Comparison of ENCODE assay signal across 10 mouse cellular contexts in genomic region chr13:102658223-102658839, GRCm38 (mm10). TPM values are rescaled to one million over a fixed set of nuclear protein-coding genes. Genes with fewer than 3 reads are reported as not detected.
DNase-seq lines count a peak whose midpoint lies in the region; ATAC-seq and TF ChIP-seq lines count a peak whose summit lies in the region.
"Had no signal": no experiment of that assay in that cellular context is flagged by ENCODE, and none has a peak within 500 bp of the region (broad histone marks: within the 10 kb centered on the region; RNA-seq: fewer than 3 reads in every experiment).

No protein-coding gene starts in this region.

- ATAC-seq in midbrain, embryonic 14.5 days (ENCODE audit: low FRiP score, low TSS enrichment) = no peak
- no peak for ATAC-seq in midbrain, postnatal 0 days (ENCODE audit: low FRiP score)

- H3K27me3 ChIP-seq in limb, embryonic 10.5 days (ENCODE audit: low read depth, poor library complexity, severe bottlenecking) = peaks cover 31% of the 10 kb centered on the region
- no peaks in the 10 kb centered on the region for H3K27me3 ChIP-seq in midbrain, embryonic 14.5 days (ENCODE audit: control insufficient read depth, insufficient read depth, low read length)
- no peaks in the 10 kb centered on the region for H3K27me3 ChIP-seq in midbrain, postnatal 0 days (ENCODE audit: insufficient read depth, low read length)

- no peak overlapping the region for H3K27ac ChIP-seq in limb, embryonic 10.5 days
- no peak overlapping the region for H3K27ac ChIP-seq in midbrain, embryonic 14.5 days (replicated peaks; ENCODE audit: low read depth, low read length)
- H3K27ac ChIP-seq in midbrain, postnatal 0 days (ENCODE audit: low read depth, low read length) = no peak overlapping the region
- H3K27ac ChIP-seq: liver, embryonic 14.5 days had no signal

- WGBS in limb, embryonic 10.5 days = 86% methylated on average over 6 of the region's 6 CpGs
- 78% methylated on average over 6 of the region's 6 CpGs for WGBS in midbrain, embryonic 14.5 days
- 77% methylated on average over 6 of the region's 6 CpGs for WGBS in midbrain, postnatal 0 days

- peaks cover 11% of the 10 kb centered on the region; the same call in 1 of the 2 replicates for H3K4me1 ChIP-seq in limb, embryonic 10.5 days
- no peaks in the 10 kb centered on the region for H3K4me1 ChIP-seq in midbrain, embryonic 14.5 days (ENCODE audit: control insufficient read depth, insufficient read depth, low read length)
- no peaks in the 10 kb centered on the region for H3K4me1 ChIP-seq in midbrain, postnatal 0 days (ENCODE audit: insufficient read depth, low read length)

- no peak overlapping the region for H3K4me3 ChIP-seq in limb, embryonic 10.5 days
- no peak overlapping the region for H3K4me3 ChIP-seq in midbrain, embryonic 14.5 days (replicated peaks; ENCODE audit: low read depth, low read length)
- H3K4me3 ChIP-seq in midbrain, postnatal 0 days (ENCODE audit: low read depth, low read length) = no peak overlapping the region

- DNase-seq in adrenal gland, postnatal 10 days = peak; percentile 40
- DNase-seq in adrenal gland, adult 8-10 months = no peak
- peak; percentile 18 for DNase-seq in 416B (ENCODE audit: low read depth)
- peak; percentile 28 for DNase-seq in gastrocnemius, postnatal 10 days
- peak; percentile 25 for DNase-seq in limb, embryonic 10.5 days (ENCODE audit: low spot score)
- DNase-seq in right cerebral cortex, postnatal 10 days (ENCODE audit: low spot score in 2 of 2) = no peak
- no peak for DNase-seq in midbrain, embryonic 14.5 days
- no peak for DNase-seq in midbrain, postnatal 0 days (ENCODE audit: low spot score)
- DNase-seq: right cerebral cortex, postnatal 14 days had no signal

- H3K9me3 ChIP-seq in limb, embryonic 10.5 days (replicated peaks) = no peaks in the 10 kb centered on the region
- H3K9me3 ChIP-seq in midbrain, embryonic 14.5 days (ENCODE audit: control insufficient read depth, low read length) = no peaks in the 10 kb centered on the region
- H3K9me3 ChIP-seq in midbrain, postnatal 0 days (ENCODE audit: low read length) = no peaks in the 10 kb centered on the region

- no peaks in the 10 kb centered on the region for H3K36me3 ChIP-seq in limb, embryonic 10.5 days
- no peaks in the 10 kb centered on the region for H3K36me3 ChIP-seq in midbrain, embryonic 14.5 days (ENCODE audit: control insufficient read depth, insufficient read depth, low read length)
- no peaks in the 10 kb centered on the region for H3K36me3 ChIP-seq in midbrain, postnatal 0 days (ENCODE audit: insufficient read depth, low read length)

- no peak overlapping the region for H3K9ac ChIP-seq in midbrain, embryonic 14.5 days (replicated peaks; ENCODE audit: low read length)
- no peak overlapping the region for H3K9ac ChIP-seq in midbrain, postnatal 0 days (replicated peaks; ENCODE audit: low read length, poor library complexity, severe bottlenecking)
- H3K9ac ChIP-seq: liver, embryonic 14.5 days had no signal

- no peak for TF ChIP-seq CTCF in midbrain, postnatal 0 days (IDR thresholded peaks at IDR 0.05)

- no peak overlapping the region for H3K4me2 ChIP-seq in midbrain, embryonic 14.5 days (ENCODE audit: low read length)
- no peak overlapping the region for H3K4me2 ChIP-seq in midbrain, postnatal 0 days (ENCODE audit: low read depth, low read length, poor library complexity, severe bottlenecking)

RNA-seq across cellular contexts. Expression of gene Cd180, which starts 35.0 kb away (rescaled TPM):
- 1 to 10 TPM; 3.0 to 3.1 TPM for total RNA-seq in adrenal gland, postnatal 10 days (2021)
- total RNA-seq in adrenal gland, adult 8-10 months (2022) = 1 to 10 TPM; 2.3 to 7.4 (median 4.7) TPM
- total RNA-seq in gastrocnemius, postnatal 10 days (2021) = 1 to 10 TPM; 1.2 to 1.4 TPM
- polyA plus RNA-seq in limb, embryonic 10.5 days (2016; fragmentation: Nextera tagmentation; extraction: Ambion mirVana) = 0.15 TPM in 1 of 2 replicates, not detected in the other
- polyA plus RNA-seq in midbrain, embryonic 14.5 days (2014; fragmentation: Nextera tagmentation; extraction: Ambion mirVana) = 0.62 and 1.0 TPM in 2 replicates
- 1.3 and 3.2 TPM in 2 replicates for total RNA-seq in midbrain, postnatal 0 days (2014; rRNA removed)
- 0.58 and 0.60 TPM in 2 replicates for polyA plus RNA-seq in midbrain, postnatal 0 days (2015; fragmentation: Nextera tagmentation; extraction: Ambion mirVana)

Comparison
In these comparisons a context has a peak if more than half of its experiments do, and no peak if none do; other contexts are left out.
1. DNase-seq: peak in adrenal gland, postnatal 10 days (single experiment), 416B (single experiment), gastrocnemius, postnatal 10 days (single experiment) and limb, embryonic 10.5 days (single experiment); none in adrenal gland, adult 8-10 months (single experiment), right cerebral cortex, postnatal 10 days (0 of 2), midbrain, embryonic 14.5 days (single experiment) and midbrain, postnatal 0 days (single experiment).